Mouse (Mus musculus): ENCODE data around the gene Mtmr6. TPM values are rescaled to one million over a fixed set of nuclear protein-coding genes. Genes with fewer than 3 reads are reported as not detected.

The Mtmr6 gene
- polyA plus RNA-seq (2015; fragmentation: Nextera tagmentation; extraction: Ambion mirVana), result 67.3 and 72.1 TPM in 2 replicates

GRCm38 (mm10) chr14:60264990-60265876 is at the start of gene Mtmr6:
Gene Mtmr6 (plus strand): TSS chr14:60265228.
- H3K36me3 ChIP-seq, result no peaks in the 10 kb centered on the region
- H3K4me2 ChIP-seq (replicated peaks), result peak within 1 kb of the TSS; percentile 72
- H3K27ac ChIP-seq (replicated peaks), result peak within 1 kb of the TSS; percentile 83
- H3K9me3 ChIP-seq, result no peaks in the 10 kb centered on the region
- H3K4me1 ChIP-seq, result peaks cover 20% of the 10 kb centered on the region
- ATAC-seq (replicated peaks), result peak; percentile 100
- under 1% methylated on average over 51 of the region's 51 CpGs for WGBS
- H3K4me3 ChIP-seq, result peak within 1 kb of the TSS; percentile 75
- peak within 1 kb of the TSS; percentile 82 for H3K9ac ChIP-seq (replicated peaks)
- no peaks in the 10 kb centered on the region for H3K27me3 ChIP-seq

DNA sequence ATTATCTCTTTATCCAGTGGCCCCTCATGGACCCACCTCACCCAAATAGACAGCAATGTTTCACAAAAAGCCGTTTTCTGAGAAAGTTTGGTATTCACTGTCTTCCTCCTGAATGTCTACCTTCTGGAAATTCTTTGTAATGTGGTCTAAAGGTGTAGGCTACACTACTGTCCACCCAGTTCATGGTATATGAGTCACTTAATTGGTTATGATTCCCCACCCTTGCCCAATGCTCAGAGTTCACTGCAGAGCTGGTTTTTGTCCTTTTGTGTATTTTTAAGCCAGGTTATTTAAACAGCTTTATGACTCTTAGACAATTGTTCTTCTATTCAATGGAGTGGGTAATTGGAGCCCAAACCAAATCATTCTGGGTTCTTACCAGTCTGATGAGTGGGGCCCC is 48.9 kb upstream of the Mtmr6 start:
- no peaks in the 10 kb centered on the region for H3K27me3 ChIP-seq
- no peak overlapping the region for H3K27ac ChIP-seq (replicated peaks)
- H3K9ac ChIP-seq (replicated peaks), result no peak overlapping the region
- no peak overlapping the region for H3K4me2 ChIP-seq (replicated peaks)
- no peaks in the 10 kb centered on the region for H3K4me1 ChIP-seq
- H3K4me3 ChIP-seq, result no peak overlapping the region
- 98% methylated on average over 1 of the region's 1 CpGs for WGBS
- no peak for ATAC-seq (replicated peaks)
- peaks cover 18% of the 10 kb centered on the region for H3K36me3 ChIP-seq
- H3K9me3 ChIP-seq, result no peaks in the 10 kb centered on the region

DNA sequence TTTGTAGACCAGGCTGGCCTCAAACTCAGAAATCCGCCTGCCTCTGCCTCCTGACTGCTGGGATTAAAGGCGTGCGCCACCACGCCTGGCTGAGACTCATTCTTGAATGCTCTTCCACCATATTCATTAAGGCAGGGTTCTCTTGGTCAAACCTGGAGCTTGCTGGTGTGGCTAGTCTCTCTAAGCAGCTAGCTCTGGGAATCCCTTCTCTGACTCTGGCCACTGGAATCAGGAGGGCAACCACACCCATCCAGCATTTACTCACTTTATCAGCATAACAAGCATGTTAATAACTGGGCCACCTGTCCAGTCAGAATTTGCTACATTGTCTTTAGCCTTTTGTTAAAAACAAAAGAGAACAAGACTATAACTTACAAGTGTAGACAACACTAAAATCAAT is 47.4 kb upstream of the Mtmr6 start:
- Histone ChIP-seq H3K9ac (replicated peaks) (no peak overlapping the region), H3K27ac (replicated peaks) (no peak overlapping the region), H3K4me1 (no peaks in the 10 kb centered on the region), H3K4me2 (replicated peaks) (no peak overlapping the region), H3K4me3 (no peak overlapping the region), H3K9me3 (no peaks in the 10 kb centered on the region), H3K27me3 (no peaks in the 10 kb centered on the region), H3K36me3 (peaks cover 23% of the 10 kb centered on the region)
- 97% methylated on average over 4 of the region's 4 CpGs for WGBS
- no peak for ATAC-seq (replicated peaks)

- H3K27me3 ChIP-seq, result no peaks in the 10 kb centered on the region
- H3K36me3 ChIP-seq, result peaks cover 26% of the 10 kb centered on the region
- H3K4me2 ChIP-seq (replicated peaks), result no peak overlapping the region
- no peaks in the 10 kb centered on the region for H3K4me1 ChIP-seq
- no peak overlapping the region for H3K4me3 ChIP-seq
- ATAC-seq (replicated peaks), result no peak
- H3K27ac ChIP-seq (replicated peaks), result peak overlapping the region; percentile 54
- WGBS, result 73% methylated on average over 10 of the region's 10 CpGs
- H3K9me3 ChIP-seq, result no peaks in the 10 kb centered on the region
- H3K9ac ChIP-seq (replicated peaks), result no peak overlapping the region
Measured at GRCm38 (mm10) chr14:60219886-60220285, 45.1 kb upstream of the Mtmr6 start.

DNA sequence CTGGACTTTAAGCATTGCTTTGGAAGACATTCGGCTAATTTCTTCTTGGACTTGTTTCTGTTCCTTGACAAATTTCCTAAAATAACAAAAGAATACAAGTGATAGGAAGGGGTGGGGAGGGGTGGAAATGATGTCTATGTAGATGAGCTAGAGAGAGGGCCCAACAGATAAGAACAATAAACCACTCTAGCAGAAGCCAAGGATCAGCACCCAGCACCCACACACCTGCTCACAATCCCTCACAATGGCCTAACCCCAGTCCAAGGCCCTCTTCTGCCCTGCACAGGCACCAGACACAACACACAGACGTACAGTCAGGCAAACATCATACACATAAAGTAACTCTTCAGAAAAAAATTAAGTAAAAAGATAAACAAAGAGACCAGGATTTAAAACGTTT is 26.5 kb upstream of the Mtmr6 start:
- WGBS, result 88% methylated on average over 3 of the region's 3 CpGs
- H3K9ac ChIP-seq (replicated peaks), result no peak overlapping the region
- H3K27me3 ChIP-seq, result no peaks in the 10 kb centered on the region
- H3K4me2 ChIP-seq (replicated peaks), result no peak overlapping the region
- no peak overlapping the region for H3K4me3 ChIP-seq
- no peaks in the 10 kb centered on the region for H3K9me3 ChIP-seq
- H3K27ac ChIP-seq (replicated peaks), result no peak overlapping the region
- no peaks in the 10 kb centered on the region for H3K4me1 ChIP-seq
- no peak for ATAC-seq (replicated peaks)
- H3K36me3 ChIP-seq, result peaks cover 60% of the 10 kb centered on the region

GRCm38 (mm10) chr14:60250366-60250765 is 14.7 kb upstream of the Mtmr6 start:
- ATAC-seq (replicated peaks), result no peak
- no peaks in the 10 kb centered on the region for H3K27me3 ChIP-seq
- H3K36me3 ChIP-seq, result no peaks in the 10 kb centered on the region; the same call in 1 of the 2 replicates
- peak overlapping the region; percentile 86 for H3K4me3 ChIP-seq
- H3K9ac ChIP-seq (replicated peaks), result peak overlapping the region; percentile 87
- H3K27ac ChIP-seq (replicated peaks), result peak overlapping the region; percentile 94
- WGBS, result 15% methylated on average over 8 of the region's 8 CpGs
- H3K4me1 ChIP-seq, result peaks cover 26% of the 10 kb centered on the region
- peak overlapping the region; percentile 81 for H3K4me2 ChIP-seq (replicated peaks)
- H3K9me3 ChIP-seq, result no peaks in the 10 kb centered on the region

GRCm38 (mm10) chr14:60250879-60251278 is 14.1 kb upstream of the Mtmr6 start:
- H3K4me1 ChIP-seq, result peaks cover 26% of the 10 kb centered on the region
- no peaks in the 10 kb centered on the region for H3K27me3 ChIP-seq
- H3K9me3 ChIP-seq, result no peaks in the 10 kb centered on the region
- 0% methylated on average over 39 of the region's 39 CpGs for WGBS
- H3K4me3 ChIP-seq, result peak overlapping the region; percentile 86
- no peaks in the 10 kb centered on the region for H3K36me3 ChIP-seq
- peak overlapping the region; percentile 94 for H3K27ac ChIP-seq (replicated peaks)
- peak overlapping the region; percentile 81 for H3K4me2 ChIP-seq (replicated peaks)
- H3K9ac ChIP-seq (replicated peaks), result peak overlapping the region; percentile 87
- ATAC-seq (replicated peaks), result peak; percentile 68

- Histone ChIP-seq H3K27ac (replicated peaks) (peak within 1 kb of the TSS; percentile 94), H3K9ac (replicated peaks) (peak within 1 kb of the TSS; percentile 87), H3K36me3 (no peaks in the 10 kb centered on the region), H3K4me3 (peak within 1 kb of the TSS; percentile 86), H3K27me3 (no peaks in the 10 kb centered on the region), H3K4me1 (peaks cover 26% of the 10 kb centered on the region), H3K9me3 (no peaks in the 10 kb centered on the region), H3K4me2 (replicated peaks) (peak within 1 kb of the TSS; percentile 81)
- ATAC-seq (replicated peaks), result peak; percentile 100
- under 1% methylated on average over 62 of the region's 62 CpGs for WGBS
Measured at GRCm38 (mm10) chr14:60251281-60252003, 13.6 kb upstream of the Mtmr6 start, which contains the start of the genes Nupl1 and Gm49336. Gene Nupl1 (minus strand): TSS chr14:60251431. Gene Gm49336 (minus strand): TSS chr14:60251507.

DNA sequence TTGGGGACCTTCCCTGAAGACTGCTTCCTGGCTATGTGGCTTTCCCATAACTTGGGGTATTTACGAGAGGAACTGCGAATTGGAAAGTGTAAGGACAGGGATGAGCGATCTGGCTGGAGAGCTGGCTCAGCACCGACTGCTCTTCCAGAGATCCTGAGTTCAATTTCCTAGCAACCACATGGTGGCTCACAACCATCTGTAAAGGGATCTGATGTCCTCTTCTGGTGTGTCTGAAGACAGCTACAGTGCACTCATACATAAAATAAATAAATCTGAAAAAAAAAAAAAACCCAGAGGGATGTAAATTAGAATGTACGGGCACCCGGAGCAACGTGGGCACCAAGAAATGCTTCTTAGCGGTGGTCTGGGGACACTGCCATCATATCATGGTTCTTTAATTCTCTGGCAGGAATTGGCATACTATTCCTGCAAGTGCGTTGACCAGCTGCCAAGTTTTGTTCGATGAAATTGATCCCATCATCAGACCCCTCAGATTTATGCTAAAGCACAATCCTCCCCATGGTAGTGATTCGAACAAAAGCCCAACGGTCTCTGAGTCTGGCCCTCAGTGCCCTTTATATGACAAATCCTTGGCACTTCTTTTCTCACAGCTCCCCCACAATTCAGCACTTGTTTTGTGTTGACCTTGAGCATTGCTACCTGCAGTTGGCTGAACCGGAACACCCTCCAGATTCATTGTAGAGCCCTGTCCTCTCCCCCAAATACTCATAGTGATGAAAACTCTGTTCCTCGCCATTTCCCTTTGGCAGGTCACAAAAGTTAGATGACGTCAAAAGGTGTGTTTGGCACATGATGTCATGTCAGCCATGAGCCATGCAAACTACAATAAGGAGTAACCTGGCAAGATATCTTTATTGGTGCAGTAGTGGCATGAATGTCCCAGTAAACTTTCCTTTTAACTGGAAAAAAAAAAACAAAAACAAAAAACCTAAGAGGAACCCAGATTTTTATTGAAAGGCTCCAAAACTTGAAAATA is 12.7 kb upstream of the Mtmr6 start:
- peak overlapping the region; percentile 81 for H3K4me2 ChIP-seq (replicated peaks)
- no peak for ATAC-seq (replicated peaks)
- peak overlapping the region; percentile 72 for H3K9ac ChIP-seq (replicated peaks)
- H3K9me3 ChIP-seq, result no peaks in the 10 kb centered on the region
- WGBS, result 18% methylated on average over 15 of the region's 15 CpGs
- peak overlapping the region; percentile 86 for H3K4me3 ChIP-seq
- peak overlapping the region; percentile 80 for H3K27ac ChIP-seq (replicated peaks)
- no peaks in the 10 kb centered on the region for H3K36me3 ChIP-seq
- H3K4me1 ChIP-seq, result peaks cover 26% of the 10 kb centered on the region
- H3K27me3 ChIP-seq, result no peaks in the 10 kb centered on the region

GRCm38 (mm10) chr14:60253466-60253865 is 11.6 kb upstream of the Mtmr6 start:
- H3K9me3 ChIP-seq, result no peaks in the 10 kb centered on the region
- peaks cover 26% of the 10 kb centered on the region for H3K4me1 ChIP-seq
- H3K4me2 ChIP-seq (replicated peaks), result no peak overlapping the region
- H3K27ac ChIP-seq (replicated peaks), result no peak overlapping the region
- 95% methylated on average over 3 of the region's 3 CpGs for WGBS
- no peak overlapping the region for H3K4me3 ChIP-seq
- no peaks in the 10 kb centered on the region for H3K27me3 ChIP-seq
- ATAC-seq (replicated peaks), result no peak
- no peak overlapping the region for H3K9ac ChIP-seq (replicated peaks)
- no peaks in the 10 kb centered on the region for H3K36me3 ChIP-seq

DNA sequence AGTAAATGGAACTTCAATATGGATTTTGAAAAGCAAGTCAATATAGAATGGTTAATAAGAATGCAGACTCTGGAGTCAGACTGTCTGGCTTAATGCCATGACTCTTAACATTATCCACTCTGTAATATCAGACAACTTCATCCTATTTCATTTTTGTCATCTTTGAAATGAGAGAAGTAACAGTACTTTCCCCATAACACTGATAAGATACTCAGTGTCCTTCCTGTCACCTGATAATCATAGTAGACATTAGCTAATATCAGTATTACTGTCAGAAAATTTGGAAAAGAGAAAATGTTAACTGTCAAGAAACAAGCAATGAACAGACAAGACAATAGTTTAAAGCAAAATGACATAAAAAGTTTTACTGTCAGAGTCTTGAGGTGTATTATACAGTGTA is 10.3 kb upstream of the Mtmr6 start:
- Histone ChIP-seq H3K36me3 (no peaks in the 10 kb centered on the region), H3K27ac (replicated peaks) (no peak overlapping the region), H3K4me3 (no peak overlapping the region), H3K9me3 (no peaks in the 10 kb centered on the region), H3K4me2 (replicated peaks) (no peak overlapping the region), H3K27me3 (no peaks in the 10 kb centered on the region), H3K9ac (replicated peaks) (no peak overlapping the region), H3K4me1 (peaks cover 15% of the 10 kb centered on the region)
- no peak for ATAC-seq (replicated peaks)

Data from forebrain, embryonic 15.5 days (tissue).